Mouse (Mus musculus) left cerebral cortex, adult 2 months (tissue): ENCODE results near the gene Stk26. TPM values are rescaled to one million over a fixed set of nuclear protein-coding genes. Genes with fewer than 3 reads are reported as not detected.

ENCODE experiments used
- DNase-seq, 2 experiments: peaks; one replicate each; pipeline ENCODE4 v3.0.0; 2021 to 2022; ENCODE audit warnings: low spot score in 2 of 2, mixed read lengths in 1 of 2; ENCODE audit errors: extremely low spot score in 1 of 2
- H3K27ac ChIP-seq: fragments of 200-600 bp; 2 replicates; pipeline ENCODE4 v1.8.1; 2022
- H3K4me3 ChIP-seq: fragments of 200-600 bp; 2 replicates; pipeline ENCODE4 v1.8.1; 2022
- CTCF ChIP-seq: fragments of 200-600 bp; IDR thresholded peaks from 2 replicates; pipeline ENCODE4 v1.8.1; 2022; ENCODE audit warnings: antibody characterized with exemption, mild to moderate bottlenecking, moderate library complexity
- intact Hi-C: fragments of 180-260 bp; cut with DNase I; formaldehyde crosslinking; loops from one replicate; pipeline ENCODE4 v1.15.1; 2025
- long read RNA-seq, 2 experiments: library from polyadenylated mRNA; stranded (forward); transcript quantifications; one replicate each; pipeline ENCODE4 v2.0.0; 2021; ENCODE audit warnings: borderline mapping rate in 2 of 2
- total RNA-seq, 2 experiments: library from RNA; stranded (reverse); gene quantifications; 2 replicates each; pipeline ENCODE4 v1.2.3; 2021

Stk26 gene
- total RNA-seq, result 1 to 10 TPM; 3.4 to 4.0 TPM
- long read RNA-seq, experiment 1, partial matches to known transcripts, result 1 of 2 reads
- long read RNA-seq, experiment 1, other reads (novel, unspliced or antisense), result 0 of 2 reads
- long read RNA-seq, experiment 2, partial matches to known transcripts, result 0 of 1 reads
- long read RNA-seq, experiment 2, other reads (novel, unspliced or antisense), result 0 of 1 reads

- peak within 1 kb of the TSS; percentile 55 for H3K4me3 ChIP-seq
- intact Hi-C loops, result no loop called here
- DNase-seq, result peak; percentile 36
- H3K27ac ChIP-seq, result no peak within 1 kb of the TSS
- no peak for TF ChIP-seq CTCF
These were observed at the start of gene Stk26 for GRCm38 (mm10) chrX:50840847-50841560. TSS of gene Stk26 (plus strand) at chrX:50841047.

DNA sequence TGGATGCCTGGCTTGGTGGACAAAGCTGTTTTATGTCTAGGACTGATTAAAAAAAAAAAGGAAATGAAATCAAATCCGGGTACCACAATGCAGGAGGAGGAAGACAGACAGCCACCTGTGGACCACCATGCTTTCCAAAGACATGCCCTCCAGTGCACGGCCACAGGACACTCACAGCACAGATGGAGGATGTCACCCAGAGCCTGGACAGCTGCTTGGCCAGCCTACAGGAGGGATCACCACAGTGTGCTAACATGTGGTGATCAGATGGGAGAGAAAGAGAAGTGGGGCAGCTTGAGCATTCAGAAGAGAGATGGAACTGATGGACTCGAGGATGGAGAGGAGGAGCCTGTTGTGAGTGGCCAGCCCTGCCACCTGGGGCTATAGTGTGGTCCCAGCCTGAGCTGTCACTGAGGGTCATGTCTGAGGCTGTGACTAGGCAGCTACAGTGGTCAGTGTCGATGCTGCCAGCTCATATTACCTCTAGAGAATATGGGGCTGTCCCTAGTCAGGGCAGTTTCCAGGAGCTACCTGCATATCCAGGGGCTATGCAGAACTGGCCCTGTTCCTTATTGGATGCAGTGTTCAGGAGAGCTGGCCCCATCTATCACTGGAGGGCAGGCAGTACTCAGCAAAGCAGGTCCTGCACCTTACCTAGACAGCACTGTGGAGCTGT is 47.7 kb upstream of the Stk26 start:
- Histone ChIP-seq H3K27ac (no peak overlapping the region), H3K4me3 (no peak overlapping the region)
- no peak for TF ChIP-seq CTCF
- intact Hi-C loops, result no loop called here
- no peak for DNase-seq

DNA sequence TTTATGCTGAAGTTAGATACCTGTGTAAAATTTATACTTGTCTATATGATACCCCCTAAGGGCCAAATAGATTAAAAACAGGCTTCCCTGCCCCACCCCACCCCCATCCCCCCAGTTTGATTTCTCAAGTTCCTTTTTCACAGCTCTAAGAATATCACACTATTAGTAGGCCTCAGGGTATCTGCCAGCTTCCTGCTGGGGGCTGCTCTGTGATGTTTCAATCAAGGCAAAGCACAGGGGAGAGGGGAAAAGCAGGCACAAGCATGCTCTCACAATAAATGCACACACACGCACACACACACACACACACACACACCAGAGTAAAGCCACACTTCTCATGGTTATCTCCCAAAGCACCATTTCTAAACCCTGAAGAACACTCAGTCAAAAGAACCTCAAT is 43.0 kb upstream of the Stk26 start:
- intact Hi-C loops, result no loop called here
- DNase-seq, result no peak
- no peak for TF ChIP-seq CTCF
- Histone ChIP-seq H3K4me3 (no peak overlapping the region), H3K27ac (no peak overlapping the region)

DNA sequence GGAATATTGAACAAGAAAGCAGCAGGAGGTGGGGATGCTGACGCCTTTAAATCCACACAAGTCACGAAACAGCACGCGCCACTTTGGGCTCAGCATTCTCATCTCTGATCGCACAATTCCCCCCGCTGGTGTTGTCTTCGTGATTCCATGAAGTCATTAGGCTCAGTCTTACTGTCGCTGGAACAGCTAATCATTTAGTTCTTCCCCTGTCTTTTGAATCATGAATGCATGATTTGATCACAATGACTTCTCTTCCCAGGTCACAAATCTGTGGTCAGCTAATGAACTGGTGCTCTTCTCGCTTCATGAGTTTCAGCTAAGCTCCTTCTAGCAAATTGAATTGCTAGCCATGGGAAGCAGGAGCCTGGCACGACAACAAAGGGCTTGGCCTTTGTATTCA is 42.3 kb upstream of the Stk26 start:
- intact Hi-C loops, result no loop called here
- no peak for DNase-seq
- no peak overlapping the region for H3K27ac ChIP-seq
- H3K4me3 ChIP-seq, result no peak overlapping the region
- TF ChIP-seq CTCF, result no peak

- Histone ChIP-seq H3K4me3 (no peak overlapping the region), H3K27ac (no peak overlapping the region)
- no peak for TF ChIP-seq CTCF
- intact Hi-C loops, result no loop called here
- no peak for DNase-seq
These were observed 41.1 kb upstream of the Stk26 start for GRCm38 (mm10) chrX:50799656-50800188.

- intact Hi-C loops, result no loop called here
These were observed 35.2 kb upstream of the Stk26 start for GRCm38 (mm10) chrX:50805654-50806053.

DNA sequence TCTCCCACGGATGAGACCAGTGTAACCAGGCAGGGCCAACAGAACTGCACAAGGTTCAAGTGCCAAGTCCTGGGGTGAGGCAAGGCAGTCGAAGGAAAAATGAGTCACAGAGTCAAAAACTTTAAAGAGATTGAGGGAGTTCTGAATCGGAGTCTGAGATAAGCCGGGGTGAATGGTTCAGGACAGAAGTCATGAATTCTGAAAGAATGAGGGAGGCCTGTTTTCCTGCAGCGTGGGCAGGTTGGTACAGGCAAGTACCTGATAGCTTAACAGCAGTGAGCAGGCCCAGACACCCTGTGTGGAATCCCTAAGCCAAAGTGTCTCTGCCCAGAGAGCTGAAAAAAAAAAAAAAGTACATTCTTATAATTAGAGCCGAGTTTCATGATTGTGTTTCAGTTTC is 17.0 kb upstream of the Stk26 start:
- no peak overlapping the region for H3K4me3 ChIP-seq
- intact Hi-C loops, result no loop called here
- TF ChIP-seq CTCF, result no peak
- no peak overlapping the region for H3K27ac ChIP-seq
- DNase-seq, result no peak

More at GRCm38 (mm10) chrX:50805654-50806053, 35.2 kb upstream of the Stk26 start:
- no peak overlapping the region for H3K27ac ChIP-seq
- no peak overlapping the region for H3K4me3 ChIP-seq
- DNase-seq, result no peak
- no peak for TF ChIP-seq CTCF

DNA sequence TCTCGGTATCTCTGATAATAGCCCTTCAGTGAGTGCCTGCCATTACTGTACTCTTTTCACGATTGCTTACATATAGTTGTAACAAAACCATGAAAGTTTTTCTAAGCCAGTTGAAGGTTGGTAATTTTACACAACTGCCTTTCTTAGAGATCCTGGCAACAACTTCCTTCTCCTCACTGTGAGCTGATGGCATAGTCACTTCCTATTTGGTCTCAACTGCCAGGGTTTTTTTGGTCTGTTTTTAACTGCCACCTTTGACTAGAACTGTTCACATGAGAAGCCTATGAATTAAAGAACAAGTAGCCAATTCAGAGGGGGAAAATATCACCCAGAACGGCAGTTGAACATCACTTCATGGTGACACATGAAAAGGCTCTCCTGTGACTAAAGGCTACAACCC is 5.3 kb upstream of the Stk26 start:
- H3K4me3 ChIP-seq, result no peak overlapping the region
- H3K27ac ChIP-seq, result no peak overlapping the region
- intact Hi-C loops, result no loop called here
- TF ChIP-seq CTCF, result no peak
- no peak for DNase-seq

DNA sequence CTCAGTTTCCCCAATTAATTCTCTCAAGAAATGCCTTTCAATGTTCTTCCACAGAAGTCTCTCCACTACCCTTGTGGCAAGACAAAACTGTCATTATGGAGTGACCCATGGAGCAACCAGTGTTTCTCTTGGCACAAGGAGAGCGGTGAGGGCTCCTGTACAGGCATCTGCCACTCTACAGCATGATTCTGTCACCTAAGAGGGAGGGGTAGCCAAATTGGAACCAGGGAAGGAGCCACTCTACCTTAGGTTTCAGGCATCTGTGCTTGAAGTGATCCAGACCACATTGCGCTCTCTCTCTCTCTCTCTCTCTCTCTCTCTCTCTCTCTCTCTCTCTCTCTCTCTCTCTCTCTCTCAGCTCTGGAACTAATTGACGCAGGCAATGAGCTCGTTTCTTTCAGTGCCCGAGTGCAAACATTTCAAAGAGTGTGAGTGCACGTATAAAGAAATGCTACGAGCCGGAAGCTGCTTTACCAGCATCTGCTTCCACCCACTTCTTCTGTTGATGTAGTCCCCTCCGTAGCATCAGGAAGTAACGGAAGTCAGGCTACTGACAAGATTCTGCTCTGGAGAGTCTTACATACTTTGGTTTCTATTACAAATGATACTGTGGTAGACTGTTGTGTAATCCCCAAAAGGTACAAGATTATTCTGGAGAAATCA is 4.7 kb upstream of the Stk26 start:
- H3K27ac ChIP-seq, result no peak overlapping the region
- intact Hi-C loops, result no loop called here
- DNase-seq, result no peak
- TF ChIP-seq CTCF, result no peak
- no peak overlapping the region for H3K4me3 ChIP-seq

DNA sequence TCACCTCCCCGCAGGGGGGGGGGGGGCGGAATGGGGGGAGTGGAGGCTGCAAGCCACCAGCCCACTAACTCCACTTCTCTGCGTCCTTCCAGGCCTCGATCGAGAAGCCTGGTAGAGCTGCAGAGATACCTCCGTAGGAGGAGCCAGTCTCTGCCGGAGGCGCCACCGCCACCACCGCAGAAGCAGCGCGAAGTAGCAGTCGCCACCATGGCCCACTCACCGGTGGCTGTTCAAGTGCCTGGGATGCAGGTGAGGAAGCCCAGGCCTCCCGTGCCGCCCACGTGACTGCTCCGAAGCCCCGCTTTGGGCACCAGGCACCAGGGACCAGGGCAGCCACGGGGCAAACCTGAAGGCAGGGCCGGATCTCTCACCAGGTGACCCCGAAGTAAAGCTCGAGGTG is 740 bp downstream of the Stk26 start:
- intact Hi-C loops, result no loop called here
- TF ChIP-seq CTCF, result no peak
- H3K27ac ChIP-seq, result no peak overlapping the region
- peak; percentile 15 to 16 for DNase-seq
- H3K4me3 ChIP-seq, result peak overlapping the region; percentile 55

GRCm38 (mm10) chrX:50842046-50842445 is 1.2 kb downstream of the Stk26 start:
- TF ChIP-seq CTCF, result no peak
- Histone ChIP-seq H3K4me3 (no peak overlapping the region), H3K27ac (no peak overlapping the region)
- DNase-seq, result no peak
- intact Hi-C loops, result no loop called here
